Mouse (Mus musculus) adrenal gland, adult 8-10 months (tissue): Measurements from ENCODE around the gene Zfp451. TPM values are rescaled to one million over a fixed set of nuclear protein-coding genes. Genes with fewer than 3 reads are reported as not detected.

Experiments
- DNase-seq: peaks from one replicate; pipeline ENCODE4 v3.0.0; 2022
- total RNA-seq, 4 experiments: library from RNA; stranded (reverse); gene quantifications; 2 replicates each; pipeline ENCODE4 v1.2.4; 2022

The Zfp451 gene
- total RNA-seq, 4 experiments from 2014 or later = 32.4 to 49.6 (median 40.3) TPM

GRCm38 (mm10) chr1:33712026-33712425 lies 102.4 kb downstream of the Zfp451 start:
- no peak for DNase-seq

Other genes starting within 250 kb of the Zfp451 start
- gene Prim2, start 144.8 kb downstream of the Zfp451 start, total RNA-seq = 1 to 10 TPM; 4.4 to 8.9 (median 6.1) TPM
- gene Rab23, start 94.7 kb downstream of the Zfp451 start, total RNA-seq = 10 to 100 TPM; 14.0 to 16.8 (median 15.0) TPM
- 10 to 100 TPM; 13.0 to 17.2 (median 14.7) TPM for gene Bag2, start 56.8 kb downstream of the Zfp451 start, total RNA-seq
- 1 to 10 TPM; 1.2 to 2.4 (median 1.4) TPM for gene Bend6, start 93.2 kb upstream of the Zfp451 start, total RNA-seq
- gene Dst, start 93.6 kb upstream of the Zfp451 start, total RNA-seq = 100 to 1,000 TPM; 141 to 240 (median 190) TPM